Mouse (Mus musculus): ENCODE data around the gene Prr14.

Prr14 gene

DNA sequence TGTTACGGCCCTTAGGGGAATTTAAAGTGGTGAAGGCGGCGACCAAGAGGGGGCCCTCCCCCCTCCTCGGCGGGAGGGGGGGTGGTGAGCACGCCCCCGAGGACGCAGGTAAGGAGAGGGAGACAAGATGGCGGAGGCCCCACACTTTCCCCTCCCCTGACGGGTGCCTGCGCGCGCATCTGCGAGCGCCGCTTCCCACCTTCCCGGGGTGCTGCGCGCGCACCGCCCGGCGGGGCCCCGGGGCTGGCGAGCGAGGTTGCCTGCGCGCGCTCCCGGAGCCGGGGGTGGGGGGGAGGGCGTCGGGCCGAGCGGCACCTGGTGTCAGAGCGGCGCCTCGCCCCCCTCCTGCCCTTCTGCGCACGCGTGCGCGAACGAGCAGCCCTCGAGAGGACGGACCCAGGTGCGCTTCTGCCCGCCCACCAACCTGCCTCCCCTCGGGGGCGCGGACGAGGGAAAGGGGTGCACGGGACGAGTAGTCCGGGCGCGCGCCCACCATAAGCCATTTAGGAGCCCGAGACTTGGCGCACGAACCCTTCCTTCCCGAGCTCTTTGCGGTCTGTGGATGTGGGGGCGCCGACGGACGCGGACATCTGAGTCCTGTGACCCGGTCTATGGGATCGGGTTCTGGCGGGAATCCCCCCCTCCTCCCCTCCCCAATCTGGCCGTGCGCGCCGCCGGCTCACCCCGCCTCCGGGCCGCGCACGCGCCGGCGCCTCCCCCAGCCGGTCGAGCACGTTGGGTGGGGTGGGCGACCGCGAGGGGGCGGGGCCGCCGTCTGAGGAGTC, 53.0 kb downstream of the Prr14 start:
- peak; percentile 93 to 94 for DNase-seq

DNA sequence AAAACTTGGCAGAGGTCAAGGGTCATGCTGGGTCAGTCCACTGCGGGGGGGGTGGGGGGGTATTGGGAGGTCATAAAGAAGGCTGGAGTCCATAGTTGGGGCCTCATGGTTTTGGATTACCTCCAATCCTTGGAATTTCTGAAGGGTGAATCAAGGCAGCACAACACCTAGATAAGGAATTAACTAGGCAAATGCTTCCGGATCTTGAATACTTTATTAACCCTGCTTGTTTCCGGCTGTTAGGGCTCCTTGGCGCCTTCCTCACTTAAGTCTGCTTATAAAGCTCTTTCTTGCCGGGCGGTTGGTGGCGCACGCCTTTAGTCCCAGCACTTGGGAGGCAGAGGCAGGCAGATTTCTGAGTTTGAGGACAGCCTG, 53.6 kb downstream of the Prr14 start:
- peak in 1 of 2 experiments; percentile 25 for DNase-seq

DNA sequence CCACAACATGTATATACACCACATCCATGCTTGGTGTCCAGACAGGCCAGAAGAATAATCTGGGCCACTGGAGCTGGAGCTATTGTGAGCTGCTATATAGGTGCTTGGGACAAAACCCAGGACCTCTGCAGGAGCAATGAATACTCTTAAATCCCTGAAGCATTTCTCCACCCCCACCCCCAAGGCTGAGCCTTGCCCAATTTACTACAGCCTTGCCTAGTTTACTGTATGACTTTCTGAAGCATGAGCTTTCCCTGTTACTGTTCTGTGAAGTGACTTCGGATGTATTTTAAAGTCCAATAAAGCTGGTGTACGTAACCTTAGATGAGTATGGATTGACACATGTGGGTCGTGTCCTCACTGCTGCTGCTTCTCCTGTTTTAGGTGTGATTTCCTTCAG, 54.4 kb downstream of the Prr14 start:
- no peak for DNase-seq

DNA sequence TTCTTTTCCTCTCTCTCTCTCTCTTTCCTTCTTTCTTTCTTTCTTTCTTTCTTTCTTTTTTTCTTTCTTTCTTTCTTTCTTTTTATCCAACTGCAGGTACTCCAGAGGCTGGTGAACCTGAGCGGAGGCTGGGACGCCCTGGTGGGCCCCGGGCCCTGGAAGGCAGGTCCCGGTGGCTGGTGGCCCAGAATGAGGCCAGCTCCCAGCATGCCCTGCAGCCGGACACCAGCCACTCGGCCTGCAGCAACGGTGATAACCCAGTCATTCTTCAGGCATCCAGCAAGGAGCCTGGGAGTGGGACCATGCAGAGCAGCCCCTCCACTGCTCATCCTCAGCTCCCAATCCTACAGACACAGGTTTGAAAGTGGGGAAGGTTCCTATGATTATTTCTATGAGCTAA, 56.4 kb downstream of the Prr14 start:
- no peak for DNase-seq

DNA sequence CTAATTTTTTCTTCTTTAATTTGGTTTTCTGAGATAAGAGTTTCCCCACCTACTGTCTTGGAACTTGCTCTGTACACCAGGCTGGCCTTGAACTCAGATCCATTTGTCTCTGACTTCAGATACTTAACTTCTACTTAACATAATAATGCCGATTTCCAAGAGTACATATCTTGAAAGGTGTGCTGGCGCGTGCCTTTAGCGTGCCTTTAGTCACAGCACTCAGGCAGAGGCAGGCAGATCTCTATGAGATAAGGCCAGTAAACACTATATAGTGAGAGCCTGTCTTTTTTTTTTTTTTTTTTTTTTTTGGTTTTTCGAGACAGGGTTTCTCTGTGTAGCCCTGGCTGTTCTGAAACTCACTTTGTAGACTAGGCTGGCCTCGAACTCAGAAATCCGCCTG, 56.9 kb downstream of the Prr14 start:
- DNase-seq, result no peak

DNA sequence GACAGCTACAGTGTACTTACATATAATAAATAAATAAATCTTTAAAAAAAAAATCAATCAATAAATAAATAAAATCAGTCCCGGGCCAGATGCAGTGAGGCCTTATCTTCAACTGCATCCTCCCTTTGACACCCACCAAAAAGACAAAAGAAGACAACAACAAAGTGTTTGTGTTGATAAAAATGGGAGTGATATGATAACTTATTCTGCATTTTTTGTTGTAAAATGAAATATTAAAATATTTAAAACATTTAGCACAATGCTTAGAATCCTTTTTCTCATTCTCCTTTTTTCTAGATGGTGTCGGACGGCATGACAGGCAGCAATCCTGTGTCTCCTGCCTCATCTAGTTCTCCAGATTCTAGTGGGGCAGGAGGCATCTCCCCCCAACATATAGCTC, 59.9 kb downstream of the Prr14 start, which contains the start of gene Gm42715:
TSS of gene Gm42715 (plus strand) at position 301 of the 400 bp plus-strand sequence.
- DNase-seq, result no peak
